Mouse (Mus musculus) E14TG2a.4 (cell line): ENCODE measurements around the gene Map6.
A peak's percentile ranks its signal among the peaks of the same experiment; 100 is the strongest.

ENCODE experiments used
- H3K27me3 ChIP-seq: 2 replicates; pipeline ENCODE4 v1.6.1; 2014; ENCODE audit warnings: low read length, control low read depth; ENCODE audit not compliant: insufficient read depth
- H3K36me3 ChIP-seq: 2 replicates; pipeline ENCODE4 v1.6.1; 2014; ENCODE audit warnings: low read length, control low read depth; ENCODE audit not compliant: insufficient read depth
- H3K4me1 ChIP-seq: replicated peaks from 2 replicates; pipeline ENCODE4 v1.6.1; 2014; ENCODE audit warnings: low read depth, low read length, control low read depth
- H3K4me3 ChIP-seq: replicated peaks from 2 replicates; pipeline ENCODE4 v1.5.1; 2014; ENCODE audit warnings: mild to moderate bottlenecking, low read length
- H3K9me3 ChIP-seq: 2 replicates; pipeline ENCODE4 v1.6.1; 2014; ENCODE audit warnings: low read length, control low read depth
- CTCF ChIP-seq: conservative IDR thresholded peaks from 2 replicates; pipeline ENCODE4 v1.5.1; 2014; ENCODE audit warnings: low read length
- NANOG ChIP-seq: IDR thresholded peaks from 2 replicates; pipeline ENCODE4 v1.6.1; 2014; ENCODE audit warnings: borderline replicate concordance, low read length, mixed read lengths
- POU5F1 ChIP-seq: IDR thresholded peaks from 2 replicates; pipeline ENCODE4 v1.6.1; 2014; ENCODE audit warnings: low read length, borderline replicate concordance

Gene Map6

DNA sequence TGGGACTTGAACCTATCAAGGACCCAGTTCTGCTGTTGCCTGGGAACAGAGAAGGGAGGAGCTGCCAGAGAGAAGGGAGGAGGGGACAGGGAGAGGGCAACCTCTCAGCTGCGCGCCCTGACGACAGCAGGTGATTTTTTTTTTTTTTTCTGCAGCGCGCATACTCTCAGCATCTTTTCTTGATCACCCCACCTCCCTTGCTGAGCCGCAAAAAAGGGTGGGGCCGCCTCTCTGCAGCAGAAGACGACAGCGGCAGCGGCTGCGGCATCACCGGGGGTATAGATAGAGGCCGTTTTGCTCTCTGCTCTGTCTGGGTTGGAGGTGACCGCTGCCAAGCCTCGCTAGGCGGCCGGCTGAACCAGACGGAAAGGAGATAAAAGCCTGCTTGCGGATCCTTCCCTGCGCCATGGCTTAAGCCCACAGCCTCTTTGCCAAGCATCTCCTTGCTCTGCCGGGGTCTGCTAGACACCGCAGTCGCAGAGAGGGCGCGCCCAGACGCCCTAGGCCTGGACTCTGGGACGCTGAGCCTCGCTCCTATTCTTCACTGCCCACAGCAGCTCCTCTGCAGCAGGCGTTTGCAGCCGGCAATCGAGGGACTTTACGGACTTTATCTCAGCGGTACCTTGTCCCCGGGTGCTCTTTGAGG is at the start of gene Map6:
Gene Map6 (plus strand): TSS at position 197 of the 646 bp plus-strand sequence.
- H3K27me3 ChIP-seq, result peaks cover 48% of the 10 kb centered on the region
- peaks cover 8% of the 10 kb centered on the region for H3K36me3 ChIP-seq
- no peaks in the 10 kb centered on the region for H3K9me3 ChIP-seq
- peak within 1 kb of the TSS; percentile 80 for H3K4me3 ChIP-seq
- TF ChIP-seq POU5F1 (no peak), NANOG (no peak), CTCF (no peak)
- peaks cover 77% of the 10 kb centered on the region for H3K4me1 ChIP-seq

DNA sequence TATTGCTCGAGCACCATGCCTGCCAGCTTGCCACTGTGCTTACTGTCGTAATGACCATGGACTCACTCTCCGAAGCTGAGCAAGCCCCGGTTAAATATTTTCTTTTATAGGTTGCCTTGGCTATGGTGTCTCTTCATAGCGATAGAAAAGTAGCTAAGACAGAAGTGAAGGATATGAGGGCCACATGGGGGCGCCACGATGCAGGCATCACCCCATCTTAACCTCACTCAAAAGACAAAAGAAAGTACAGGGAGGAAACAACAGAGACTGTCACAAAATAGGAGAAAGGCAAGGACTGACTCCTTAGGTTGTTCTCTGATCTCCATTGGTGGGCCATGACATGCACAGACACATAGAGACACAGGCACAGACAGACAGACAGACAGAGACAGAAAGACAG is 43.0 kb upstream of the Map6 start:
- no peaks in the 10 kb centered on the region for H3K9me3 ChIP-seq
- 0 out of 2 replicates have a peak, but pooled peaks cover 3% of the 10 kb centered on the region for H3K4me1 ChIP-seq
- no peaks in the 10 kb centered on the region for H3K36me3 ChIP-seq
- peaks cover 38% of the 10 kb centered on the region for H3K27me3 ChIP-seq
- no peak overlapping the region for H3K4me3 ChIP-seq
- no peak for TF ChIP-seq POU5F1
- TF ChIP-seq CTCF, result peak; percentile 22; the same call in 1 of the 2 replicates

DNA sequence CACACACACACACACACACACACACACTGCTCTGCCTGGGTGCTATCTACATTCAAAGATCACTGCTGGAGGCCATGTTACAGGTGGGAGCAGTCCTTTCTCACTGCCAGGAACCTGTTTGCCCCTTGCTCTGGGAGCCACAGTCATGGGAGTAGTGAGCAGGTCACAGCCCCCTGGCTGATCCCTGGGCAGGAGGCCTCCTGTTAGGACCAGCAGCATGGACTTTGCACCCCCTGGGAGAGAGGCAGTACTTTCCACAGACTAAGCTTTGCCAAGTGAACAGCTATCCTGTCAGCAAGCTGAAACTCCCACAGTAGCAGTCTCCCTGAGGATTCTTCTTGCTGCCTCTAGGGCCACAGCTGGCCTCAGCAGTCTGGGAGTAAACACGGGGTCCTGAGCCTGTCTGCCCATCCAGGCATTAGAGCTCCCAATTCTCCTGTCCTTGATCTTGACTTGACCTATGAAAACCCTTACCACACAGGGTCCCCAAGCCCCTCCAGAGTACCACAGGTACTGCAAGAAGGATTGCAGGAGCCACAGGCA is 42.5 kb upstream of the Map6 start:
- Histone ChIP-seq H3K27me3 (peaks cover 33% of the 10 kb centered on the region), H3K36me3 (no peaks in the 10 kb centered on the region), H3K4me3 (no peak overlapping the region), H3K9me3 (no peaks in the 10 kb centered on the region), H3K4me1 (0 out of 2 replicates have a peak, but pooled peaks cover 3% of the 10 kb centered on the region)
- TF ChIP-seq NANOG (no peak), POU5F1 (no peak), CTCF (no peak)

DNA sequence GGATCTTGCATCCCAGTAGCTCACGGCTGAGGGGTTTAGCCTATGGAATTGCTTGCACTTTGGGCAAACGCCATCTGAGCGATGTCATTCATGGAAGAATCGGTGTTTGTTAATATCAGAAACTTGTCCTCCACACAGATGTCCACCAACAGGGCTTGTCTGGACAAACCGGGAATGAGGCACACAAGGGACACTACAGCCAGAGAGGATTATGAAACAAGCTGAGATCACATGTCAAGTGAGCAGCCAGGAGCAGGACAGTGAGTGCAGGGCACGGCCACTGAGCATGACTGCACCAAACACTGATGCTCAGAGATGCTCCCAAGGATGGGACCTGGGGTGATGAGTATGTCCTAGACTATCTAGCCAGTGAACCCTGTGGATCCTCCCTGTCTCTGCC is 41.8 kb upstream of the Map6 start:
- Histone ChIP-seq H3K4me3 (no peak overlapping the region), H3K36me3 (no peaks in the 10 kb centered on the region), H3K4me1 (0 out of 2 replicates have a peak, but pooled peaks cover 3% of the 10 kb centered on the region), H3K27me3 (peaks cover 34% of the 10 kb centered on the region), H3K9me3 (no peaks in the 10 kb centered on the region)
- TF ChIP-seq POU5F1 (no peak), CTCF (no peak), NANOG (no peak)

DNA sequence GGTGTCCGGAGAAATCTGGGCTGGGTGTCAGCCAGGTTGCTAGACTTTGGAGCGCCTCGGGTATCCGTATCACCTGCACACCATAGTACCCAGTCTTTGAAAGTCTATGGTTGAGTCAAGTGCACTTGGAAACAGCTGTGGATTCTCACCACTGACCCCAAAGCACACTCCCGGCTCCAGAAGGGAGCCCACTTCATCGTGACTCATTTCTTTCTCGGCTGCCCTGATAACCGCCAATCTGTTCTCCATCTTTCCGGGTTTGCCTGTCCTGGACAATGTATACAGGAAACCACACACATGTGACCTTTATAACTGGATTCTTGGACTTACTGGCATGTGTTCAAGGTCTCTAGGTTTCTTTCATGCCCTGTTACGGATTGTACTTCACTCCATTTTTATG is 40.6 kb upstream of the Map6 start:
- TF ChIP-seq POU5F1 (no peak), CTCF (no peak), NANOG (no peak)
- peaks cover 30% of the 10 kb centered on the region for H3K27me3 ChIP-seq
- H3K4me3 ChIP-seq, result no peak overlapping the region
- H3K36me3 ChIP-seq, result no peaks in the 10 kb centered on the region
- 0 out of 2 replicates have a peak, but pooled peaks cover 3% of the 10 kb centered on the region for H3K4me1 ChIP-seq
- no peaks in the 10 kb centered on the region for H3K9me3 ChIP-seq

DNA sequence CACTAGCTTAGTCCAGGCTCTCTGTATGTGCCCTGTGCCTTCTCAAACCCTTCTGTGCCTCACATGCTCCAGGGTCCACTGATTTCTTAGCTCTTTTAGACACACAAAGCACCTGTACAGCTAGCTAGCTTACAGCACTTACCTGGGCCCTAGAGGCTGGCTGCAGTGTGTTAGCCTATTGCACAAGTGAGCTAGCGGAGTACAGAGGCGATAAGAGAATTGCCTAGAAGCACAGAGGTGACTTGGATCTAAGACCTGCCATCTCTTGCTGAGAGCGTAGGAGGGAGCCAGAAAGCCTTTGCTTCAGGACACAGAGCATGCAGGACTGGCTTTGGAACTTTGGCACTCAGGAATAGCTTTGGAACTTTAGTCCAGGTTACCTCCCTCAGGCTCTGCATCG is 40.0 kb upstream of the Map6 start:
- Histone ChIP-seq H3K4me1 (0 out of 2 replicates have a peak, but pooled peaks cover 3% of the 10 kb centered on the region), H3K27me3 (peaks cover 26% of the 10 kb centered on the region), H3K9me3 (no peaks in the 10 kb centered on the region), H3K36me3 (no peaks in the 10 kb centered on the region), H3K4me3 (no peak overlapping the region)
- TF ChIP-seq CTCF, result no peak
- no peak for TF ChIP-seq NANOG
- no peak for TF ChIP-seq POU5F1

DNA sequence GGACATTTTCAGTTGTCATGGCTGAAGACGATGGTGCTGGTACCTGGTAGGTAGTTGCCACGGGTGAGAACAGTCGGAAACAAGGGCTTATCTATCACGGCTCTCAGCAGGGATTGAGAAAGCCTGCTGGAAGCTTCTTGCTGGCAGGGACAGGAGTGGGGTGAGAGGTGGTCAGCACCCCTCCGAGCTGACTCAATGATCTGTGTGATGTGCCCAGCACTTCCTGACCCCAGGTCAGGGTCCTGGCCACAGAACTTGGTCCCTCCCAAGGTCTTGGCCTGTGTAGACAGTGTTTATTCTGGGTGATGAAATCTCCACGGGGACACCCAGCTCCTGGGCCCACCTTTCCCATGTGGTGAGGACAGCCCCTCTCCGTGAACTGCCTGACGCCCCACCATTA is 38.4 kb upstream of the Map6 start:
- TF ChIP-seq POU5F1, result no peak
- no peak for TF ChIP-seq CTCF
- TF ChIP-seq NANOG, result no peak
- H3K4me3 ChIP-seq, result no peak overlapping the region
- H3K36me3 ChIP-seq, result no peaks in the 10 kb centered on the region
- H3K27me3 ChIP-seq, result peaks cover 21% of the 10 kb centered on the region
- 0 out of 2 replicates have a peak, but pooled peaks cover 3% of the 10 kb centered on the region for H3K4me1 ChIP-seq
- no peaks in the 10 kb centered on the region for H3K9me3 ChIP-seq

DNA sequence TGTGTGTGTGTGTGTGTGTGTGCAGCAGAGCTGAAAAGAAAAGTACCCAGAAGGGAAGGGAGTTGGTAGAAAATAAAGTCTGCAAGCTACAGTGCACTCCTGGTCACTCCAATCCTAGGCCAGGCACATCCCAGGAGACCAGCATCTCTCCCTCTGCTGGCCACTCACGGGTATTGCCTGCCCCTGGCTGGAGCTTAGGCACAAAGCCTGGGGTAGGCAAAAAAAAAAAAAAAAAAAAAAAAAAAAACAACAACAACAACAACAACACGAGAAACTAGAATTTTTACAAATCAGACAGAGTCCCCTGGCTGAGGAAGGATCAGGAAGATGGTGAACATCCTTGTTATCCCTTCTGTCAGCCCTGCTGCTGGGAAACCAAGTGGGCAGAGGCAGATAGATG is 37.8 kb upstream of the Map6 start:
- Histone ChIP-seq H3K9me3 (no peaks in the 10 kb centered on the region), H3K27me3 (peaks cover 21% of the 10 kb centered on the region), H3K4me1 (0 out of 2 replicates have a peak, but pooled peaks cover 3% of the 10 kb centered on the region), H3K4me3 (no peak overlapping the region), H3K36me3 (no peaks in the 10 kb centered on the region)
- TF ChIP-seq CTCF (peak; percentile 79), POU5F1 (no peak), NANOG (no peak)
